Mouse (Mus musculus): ENCODE data around the gene Mtmr3.

Gene Mtmr3

DNA sequence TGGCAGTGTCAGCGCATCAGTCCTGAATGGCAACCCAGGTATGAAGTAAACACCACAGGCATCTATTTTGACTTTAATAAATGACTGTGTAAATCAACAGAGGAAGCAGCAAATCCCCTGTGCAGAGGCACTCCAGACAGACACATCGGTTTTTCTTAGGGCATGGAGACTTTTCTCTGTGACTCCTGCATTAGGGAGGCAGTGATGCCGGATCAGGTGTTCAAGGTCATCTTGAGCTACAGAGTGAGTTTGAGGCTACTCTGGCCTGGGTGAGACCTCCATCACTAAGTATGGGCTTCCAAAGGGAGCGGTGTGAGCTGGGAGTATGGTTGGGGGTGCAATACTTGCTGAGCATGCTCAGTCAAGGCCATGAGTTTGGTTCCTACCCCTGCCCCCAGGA is 130.0 kb downstream of the Mtmr3 start:
- no peak for DNase-seq (ENCODE audit: low spot score in 2 of 2)

DNA sequence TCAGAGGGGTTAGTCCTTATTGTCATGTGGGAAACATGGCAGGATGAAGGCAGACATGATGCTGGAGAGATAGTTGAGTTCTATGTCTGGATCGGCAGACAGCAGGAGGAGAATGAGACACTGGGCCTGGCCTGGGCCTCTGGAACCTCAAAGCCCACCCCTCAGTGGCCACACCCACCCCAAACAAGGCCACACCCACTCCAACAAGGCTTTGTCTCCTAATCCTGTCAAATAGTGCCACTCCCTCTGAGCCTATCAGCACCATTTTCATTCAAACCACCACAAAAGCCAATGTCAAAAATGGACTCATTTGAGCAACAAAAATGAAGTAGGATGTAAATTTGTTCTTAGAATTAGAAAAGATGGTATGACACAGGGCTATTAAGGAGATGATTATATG is 130.5 kb downstream of the Mtmr3 start:
- DNase-seq (ENCODE audit: low spot score in 2 of 2): no peak

DNA sequence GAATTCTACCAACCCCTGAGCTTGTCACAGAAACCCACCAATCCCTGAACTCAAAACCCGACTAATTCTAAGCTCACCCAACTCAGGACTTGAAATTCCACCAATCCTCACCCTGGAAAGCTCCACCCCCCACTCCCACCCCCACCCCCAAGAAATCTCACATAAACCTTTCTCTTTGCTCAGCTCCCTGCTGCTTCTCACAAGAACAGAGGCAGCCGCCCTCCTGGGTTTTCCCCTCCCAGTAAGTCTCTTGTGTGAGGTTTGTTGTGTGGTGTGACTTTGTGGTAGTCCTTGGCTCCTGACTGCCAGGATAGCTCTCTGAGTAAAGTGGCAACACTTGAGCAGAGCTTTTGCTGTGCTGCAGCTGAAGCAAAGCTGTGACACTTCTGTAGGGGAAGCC is 131.8 kb downstream of the Mtmr3 start:
- no peak for DNase-seq (ENCODE audit: low spot score in 2 of 2)

DNA sequence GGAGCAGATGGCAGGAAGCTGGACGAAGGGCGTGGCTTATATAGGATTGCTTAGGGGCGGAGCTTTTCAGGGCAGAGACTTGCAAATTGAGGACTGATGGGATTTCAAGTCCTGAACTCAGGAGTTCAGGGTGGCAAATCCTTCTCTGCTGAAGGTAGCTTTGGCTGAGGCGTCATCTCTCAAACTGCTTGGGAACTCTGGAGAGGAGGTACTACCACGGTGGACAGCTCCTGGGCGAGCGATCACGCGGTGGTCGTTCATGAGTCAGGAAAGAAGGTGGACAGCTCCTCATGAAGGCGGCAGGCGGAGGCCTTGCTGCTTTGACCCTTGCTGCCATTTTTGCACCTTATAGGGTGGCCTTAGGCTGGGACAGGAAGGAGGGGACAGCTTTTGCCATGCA is 133.5 kb downstream of the Mtmr3 start:
- DNase-seq (ENCODE audit: low spot score in 2 of 2): no peak

DNA sequence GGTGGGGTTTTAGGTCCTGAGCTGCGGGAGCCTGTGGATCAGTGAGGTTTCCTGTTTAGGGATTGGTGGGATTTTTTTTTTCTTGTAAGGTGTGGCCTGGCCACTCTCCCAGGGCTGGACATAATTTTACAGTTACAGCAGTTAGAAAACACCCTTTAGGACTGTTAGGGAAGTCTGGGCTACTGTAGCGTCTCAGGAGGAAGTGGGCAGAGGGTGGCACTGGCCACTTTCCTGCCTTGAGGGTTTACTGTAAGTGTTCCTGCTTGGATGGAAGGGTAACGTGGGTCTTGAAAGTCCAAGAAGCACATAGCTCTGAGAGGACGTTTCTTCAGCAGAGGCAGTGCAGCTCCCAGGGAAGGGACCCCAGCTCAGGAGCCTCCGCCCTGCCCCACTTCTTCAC is 134.0 kb downstream of the Mtmr3 start:
- DNase-seq (ENCODE audit: low spot score in 2 of 2): no peak

DNA sequence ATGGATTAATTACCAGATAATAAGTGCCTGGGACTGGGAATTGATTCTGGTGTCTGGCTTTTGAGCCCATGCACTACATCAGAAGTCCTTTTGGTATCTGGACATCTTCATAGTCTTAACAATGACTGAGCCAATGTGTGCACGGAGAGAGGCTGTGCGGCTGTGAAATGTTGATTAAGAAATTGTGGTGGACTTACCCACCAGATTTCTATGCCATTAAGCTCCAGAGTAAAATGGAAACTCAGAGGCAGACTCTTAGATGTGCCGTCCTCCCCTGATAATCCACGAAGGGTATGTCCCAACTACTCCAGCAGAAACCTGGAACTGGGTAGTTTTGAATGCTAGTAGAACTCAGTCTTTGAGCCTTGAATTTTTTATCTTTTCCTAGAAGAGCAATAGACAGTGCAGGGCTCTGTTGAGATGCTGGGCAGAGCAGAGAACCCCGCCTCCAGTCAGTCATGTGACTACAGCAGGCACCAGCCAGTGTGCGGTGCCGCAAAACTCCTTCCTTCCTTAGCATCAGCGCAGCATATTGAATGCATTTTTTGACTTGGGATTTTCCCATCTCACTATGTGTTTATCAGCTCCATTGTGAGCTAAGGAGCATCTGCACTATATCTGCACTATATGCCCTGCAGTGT is 139.6 kb downstream of the Mtmr3 start:
- DNase-seq (ENCODE audit: low spot score in 2 of 2): no peak

DNA sequence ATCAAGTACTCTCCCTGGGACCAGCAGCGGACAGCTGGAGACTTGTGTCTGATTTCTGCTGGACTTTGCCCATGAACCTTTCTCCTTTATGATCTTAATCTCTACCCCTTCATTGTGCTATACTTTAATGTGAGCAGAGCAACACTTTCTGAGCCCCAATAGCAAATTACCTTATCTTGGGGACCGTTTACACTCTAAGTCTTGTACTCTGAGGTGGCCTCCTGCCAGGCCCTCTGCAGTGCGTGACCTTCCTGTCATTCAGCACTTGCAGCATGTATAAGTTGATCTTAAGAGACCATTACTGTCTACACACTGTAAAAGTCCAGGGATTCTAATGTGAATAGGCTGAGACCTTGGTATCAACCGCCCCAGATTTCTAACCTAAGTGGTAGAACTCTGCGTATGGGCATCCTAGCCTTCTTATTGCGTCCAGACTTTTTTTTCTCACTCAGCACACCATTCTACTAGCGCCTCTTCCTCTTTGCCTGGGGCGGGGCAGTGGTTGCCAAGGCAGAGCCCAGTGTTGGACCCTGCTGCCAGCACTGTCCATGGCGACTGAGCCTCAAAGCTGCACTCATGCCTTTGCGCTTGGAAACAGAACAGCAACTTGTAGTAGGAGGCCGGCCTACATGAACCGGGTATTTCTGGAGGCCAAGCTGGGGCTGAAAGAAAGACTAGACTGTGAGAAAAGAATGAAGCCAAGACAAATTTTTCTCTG is 142.0 kb downstream of the Mtmr3 start:
- DNase-seq (ENCODE audit: low spot score in 2 of 2): no peak

DNA sequence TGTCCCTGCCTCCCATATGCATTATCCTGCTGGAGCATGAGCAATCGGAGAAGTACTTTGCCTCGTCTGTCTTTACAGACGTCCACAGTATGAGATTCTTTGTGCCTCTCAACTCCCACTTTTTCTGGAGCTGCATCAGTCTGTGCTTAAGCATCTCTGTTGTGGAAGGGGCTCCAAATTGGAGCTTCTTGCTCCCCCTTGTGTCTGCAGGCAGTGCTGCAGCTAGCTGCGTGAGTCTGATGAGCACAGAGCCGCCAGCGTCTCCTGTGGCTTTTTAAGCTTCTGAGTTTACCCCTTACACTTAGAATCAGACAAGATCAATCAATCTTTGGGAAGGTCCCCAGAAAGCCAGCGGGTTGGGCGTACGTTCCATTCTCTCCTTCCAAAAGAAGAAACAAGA is 143.5 kb downstream of the Mtmr3 start:
- peak in 1 of 2 experiments; percentile 41 for DNase-seq (ENCODE audit: low spot score in 2 of 2)

DNA sequence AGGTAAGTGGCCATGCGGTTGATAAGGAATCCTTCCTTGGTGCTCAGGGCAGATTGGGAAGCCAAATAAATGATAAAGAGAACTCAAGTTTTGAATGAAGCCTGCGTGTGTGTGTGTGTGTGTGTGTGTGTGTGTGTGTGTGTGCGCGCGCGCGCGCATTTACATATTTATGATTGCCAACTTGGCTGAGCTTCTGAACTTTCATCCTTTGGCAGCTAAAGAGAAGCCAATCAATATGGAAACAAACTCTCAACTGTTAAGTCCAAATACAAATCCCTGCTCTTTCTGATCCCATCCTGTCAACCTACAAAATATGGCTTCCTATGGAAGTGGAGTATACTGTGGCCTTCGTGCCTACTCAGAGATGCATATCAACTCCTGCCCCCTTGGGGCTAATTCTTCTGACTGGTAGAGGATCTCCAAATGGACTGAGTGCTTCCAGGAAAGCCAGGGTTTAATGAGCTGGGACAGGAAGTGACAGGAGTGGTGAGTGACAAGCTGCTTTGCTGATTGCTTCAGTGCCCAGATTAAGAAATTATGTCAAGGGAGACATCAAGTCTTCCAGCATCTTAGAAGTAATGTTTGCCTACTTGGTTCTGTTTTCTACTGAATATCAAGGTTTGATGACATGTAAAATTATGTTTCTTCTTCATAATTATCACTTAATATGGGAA is 148.3 kb downstream of the Mtmr3 start:
- DNase-seq (ENCODE audit: low spot score in 2 of 2): no peak

DNA sequence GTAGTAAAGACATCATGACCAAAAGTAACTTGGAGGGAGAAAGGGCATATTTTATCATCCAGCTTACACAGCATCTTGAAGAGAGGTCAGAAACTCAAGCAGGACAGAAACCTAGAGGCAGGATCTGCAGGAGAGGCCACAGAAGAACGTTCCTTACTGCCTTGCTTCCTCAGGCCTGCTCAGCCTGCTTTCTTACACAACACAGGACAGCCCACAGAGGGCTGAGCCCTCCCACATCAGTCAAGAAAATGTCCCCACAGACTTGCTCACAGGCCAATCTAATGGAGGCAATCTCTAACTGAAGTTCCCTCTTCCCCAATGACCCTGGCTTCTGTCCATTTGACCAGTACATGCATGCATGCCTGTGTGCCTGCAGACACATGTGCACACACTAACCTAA is 152.4 kb downstream of the Mtmr3 start:
- no peak for DNase-seq (ENCODE audit: low spot score in 2 of 2)

DNA sequence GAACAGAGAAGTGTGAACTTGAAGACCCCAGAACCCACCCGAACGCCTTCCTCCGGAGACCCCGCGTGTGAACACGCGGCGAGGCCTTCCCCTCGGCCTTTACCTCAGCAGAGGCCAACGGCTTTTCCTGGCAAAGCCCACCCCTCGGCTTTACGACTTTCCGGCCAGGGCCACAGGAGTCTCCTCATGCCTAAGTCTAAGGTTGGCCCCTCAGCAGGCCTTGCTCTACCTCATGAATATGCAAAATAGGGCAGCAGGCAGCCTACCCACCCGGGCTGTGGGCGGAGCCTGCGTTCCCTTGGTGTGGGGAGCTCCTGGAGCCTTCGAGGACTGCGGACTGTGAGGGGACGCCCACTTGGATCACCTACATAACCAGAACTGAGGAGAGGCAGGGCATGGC is 153.7 kb downstream of the Mtmr3 start, which contains the start of gene Hormad2:
Gene Hormad2, minus strand, starts transcription at position 128 of the 400 bp plus-strand sequence.
- no peak for DNase-seq (ENCODE audit: low spot score in 2 of 2)

DNA sequence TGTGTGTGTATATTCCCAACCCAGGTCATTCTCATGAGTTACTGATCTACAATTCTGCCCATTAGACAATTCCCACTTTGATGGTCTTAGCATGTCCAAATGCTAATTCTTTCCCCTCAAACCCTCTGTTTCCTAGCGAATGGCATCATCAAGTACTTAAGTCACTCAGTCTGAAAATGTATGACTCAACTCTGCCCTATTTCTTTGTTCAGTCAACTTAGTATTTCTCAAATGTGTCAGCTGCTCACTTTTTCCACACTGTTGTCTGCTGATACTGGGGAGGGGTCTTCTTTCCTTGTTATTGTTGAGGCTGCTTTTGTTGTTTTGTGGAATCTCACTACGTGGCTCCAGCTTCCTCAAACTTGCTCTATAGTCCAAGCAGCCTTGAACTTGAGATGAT is 156.5 kb downstream of the Mtmr3 start:
- DNase-seq (ENCODE audit: low spot score in 2 of 2): no peak

DNA sequence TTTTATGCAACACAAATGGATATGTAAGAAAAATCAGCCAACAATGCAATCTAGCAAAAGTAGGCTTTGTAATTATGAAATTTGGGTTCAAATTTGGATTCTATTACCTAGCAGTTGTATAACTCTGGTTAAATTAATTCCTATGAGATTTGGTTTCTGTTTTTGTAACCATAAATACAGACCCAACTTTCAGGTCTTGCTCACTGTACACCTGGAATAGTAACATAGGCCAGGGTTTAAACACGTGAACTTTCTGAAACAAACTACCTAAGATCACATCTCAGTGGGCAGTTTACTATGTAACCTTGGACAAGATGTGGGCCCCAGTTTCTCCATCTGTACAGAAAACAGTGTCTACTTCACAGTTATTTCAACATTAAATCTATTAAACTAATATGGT is 157.3 kb downstream of the Mtmr3 start:
- DNase-seq (ENCODE audit: low spot score in 2 of 2): no peak

DNA sequence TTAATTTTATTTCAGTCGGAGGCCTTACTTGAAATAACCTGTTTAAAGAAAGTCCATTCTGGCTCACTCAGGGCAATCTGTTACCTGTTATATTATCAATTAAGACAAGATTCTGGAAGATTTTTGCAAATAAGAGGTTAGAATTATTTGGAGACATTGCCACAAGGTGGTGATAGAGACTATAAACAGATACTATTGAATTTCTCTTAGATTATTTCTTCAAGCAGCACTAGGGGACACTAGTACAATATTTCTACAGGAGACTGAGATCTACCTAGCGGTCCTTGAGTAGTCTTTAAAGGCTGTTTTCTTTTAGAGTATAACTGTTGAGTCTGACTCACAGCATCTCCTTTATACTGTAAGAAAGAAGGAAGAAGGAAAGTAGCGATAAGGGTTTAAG is 158.0 kb downstream of the Mtmr3 start:
- DNase-seq (ENCODE audit: low spot score in 2 of 2): no peak

DNA sequence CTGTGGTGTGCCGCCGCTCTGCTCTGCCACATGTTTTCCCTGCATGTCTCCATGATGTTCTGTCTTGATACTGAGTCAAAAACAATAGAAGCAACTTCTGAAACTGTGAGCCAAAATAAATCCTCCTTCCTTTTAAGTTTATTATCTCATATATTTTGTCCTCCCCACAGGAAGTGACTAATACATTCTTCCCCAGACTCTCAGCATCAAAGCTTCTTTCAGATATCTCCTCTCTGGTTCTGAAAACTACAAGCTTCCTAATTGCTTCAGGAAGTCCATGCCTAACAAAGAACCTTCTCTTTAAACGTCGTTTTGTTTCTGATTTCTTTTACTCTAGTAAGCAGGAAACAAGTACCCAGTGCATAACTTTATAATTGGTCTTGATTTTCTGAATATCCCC is 160.2 kb downstream of the Mtmr3 start:
- DNase-seq (ENCODE audit: low spot score in 2 of 2): no peak

Data from frontal cortex, postnatal 25 days (tissue).